Mouse (Mus musculus) cerebellum, adult 2 months (tissue): Measurements from ENCODE around the gene 4921504E06Rik.

Experiments used
- CTCF ChIP-seq: fragments of 200-500 bp; IDR thresholded peaks from 2 replicates; pipeline ENCODE4 v1.5.1; 2011; ENCODE audit warnings: low read depth, mild to moderate bottlenecking, control low read depth, low read length, moderate library complexity, borderline replicate concordance; ENCODE audit not compliant: insufficient read depth
- POLR2A ChIP-seq: fragments of 200-500 bp; IDR thresholded peaks from 2 replicates; pipeline ENCODE4 v1.6.1; 2011; ENCODE audit warnings: low read length, control low read depth, borderline replicate concordance; ENCODE audit not compliant: insufficient read depth

GRCm38 (mm10) chr2:19529428-19529827 is 24.3 kb downstream of the 4921504E06Rik start:
- no peak for TF ChIP-seq CTCF
- no peak for TF ChIP-seq POLR2A
